Mouse (Mus musculus) large intestine, adult 2 months (tissue): ENCODE measurements around the gene Mark2. TPM values are rescaled to one million over a fixed set of nuclear protein-coding genes. Genes with fewer than 3 reads are reported as not detected.
A peak's percentile ranks its signal among the peaks of the same experiment; 100 is the strongest.

ENCODE experiments used
- DNase-seq: peaks from one replicate; pipeline ENCODE4 v3.0.0-alpha.2; 2012; ENCODE audit warnings: low read depth, low spot score
- WGBS: fragments of 180-500 bp; shearing (Covaris S2); methylation state at CpG from one replicate; pipeline ENCODE4 v1.1.7; 2018; 5-methylcytosine and 5-hydroxymethylcytosine counted together
- polyA plus RNA-seq: library from polyadenylated mRNA; depleted of rRNA; stranded (reverse); fragments of >200 nt; gene quantifications from 2 replicates; pipeline ENCODE4 v1.2.3, GENCODE M21; 2012

The Mark2 gene
- polyA plus RNA-seq, 1 experiment, result 108 TPM

GRCm38 (mm10) chr19:7274326-7274990 lies 67.2 kb downstream of the Mark2 start:
- DNase-seq, result no peak
- 88% methylated on average over 13 of the region's 13 CpGs for WGBS

- DNase-seq, result no peak
- 95% methylated on average over 4 of the region's 4 CpGs for WGBS
Observed at GRCm38 (mm10) chr19:7273486-7273885, 68.2 kb downstream of the Mark2 start.

GRCm38 (mm10) chr19:7269290-7270044 lies 72.2 kb downstream of the Mark2 start:
- 29% methylated on average over 11 of the region's 11 CpGs for WGBS
- no peak for DNase-seq

GRCm38 (mm10) chr19:7268722-7269090 lies 73.0 kb downstream of the Mark2 start:
- under 1% methylated on average over 30 of the region's 30 CpGs for WGBS
- DNase-seq, result no peak

- 1% methylated on average over 91 of the region's 97 CpGs for WGBS
- no peak for DNase-seq
Observed at GRCm38 (mm10) chr19:7267781-7268721, 73.6 kb downstream of the Mark2 start.

GRCm38 (mm10) chr19:7267091-7267741 lies 74.4 kb downstream of the Mark2 start, which contains the start of gene Rcor2:
TSS of gene Rcor2 (plus strand) at chr19:7267325.
- 5% methylated on average over 28 of the region's 28 CpGs for WGBS
- no peak for DNase-seq

- no peak for DNase-seq
- 76% methylated on average over 4 of the region's 4 CpGs for WGBS
Observed at GRCm38 (mm10) chr19:7266421-7266831, 75.2 kb downstream of the Mark2 start.

- WGBS, result 47% methylated on average over 14 of the region's 14 CpGs
- no peak for DNase-seq
Observed at GRCm38 (mm10) chr19:7265478-7266191, 76.0 kb downstream of the Mark2 start.

GRCm38 (mm10) chr19:7264766-7265331 lies 76.8 kb downstream of the Mark2 start:
- no peak for DNase-seq
- 43% methylated on average over 6 of the region's 6 CpGs for WGBS

- DNase-seq, result no peak
- 19% methylated on average over 9 of the region's 9 CpGs for WGBS
Observed at GRCm38 (mm10) chr19:7264088-7264765, 77.4 kb downstream of the Mark2 start.

GRCm38 (mm10) chr19:7262592-7262991 lies 79.1 kb downstream of the Mark2 start:
- DNase-seq, result no peak
- WGBS, result 93% methylated on average over 1 of the region's 1 CpGs

GRCm38 (mm10) chr19:7261964-7262363 lies 79.7 kb downstream of the Mark2 start:
- WGBS, result 94% methylated on average over 3 of the region's 3 CpGs
- no peak for DNase-seq

GRCm38 (mm10) chr19:7261476-7261875 lies 80.2 kb downstream of the Mark2 start:
- DNase-seq, result no peak
- WGBS, result 91% methylated on average over 1 of the region's 1 CpGs

GRCm38 (mm10) chr19:7257881-7258280 lies 83.8 kb downstream of the Mark2 start:
- 23% methylated on average over 5 of the region's 5 CpGs for WGBS

GRCm38 (mm10) chr19:7246021-7246420 lies 95.6 kb downstream of the Mark2 start:
- WGBS, result 39% methylated on average over 3 of the region's 3 CpGs
- DNase-seq, result no peak

More at GRCm38 (mm10) chr19:7257881-7258280, 83.8 kb downstream of the Mark2 start:
- no peak for DNase-seq

GRCm38 (mm10) chr19:7240782-7241690 lies 100.6 kb downstream of the Mark2 start, which contains the start of gene Naa40:
TSS of gene Naa40 (minus strand) at chr19:7241183.
- peak; percentile 60 for DNase-seq
- WGBS, result 1% methylated on average over 80 of the region's 80 CpGs

- DNase-seq, result no peak
- under 1% methylated on average over 13 of the region's 13 CpGs for WGBS
Observed at GRCm38 (mm10) chr19:7240291-7240690, 101.4 kb downstream of the Mark2 start.
